Mouse (Mus musculus) embryonic facial prominence, embryonic 14.5 days (tissue): ENCODE results near the gene Gen1. TPM values are rescaled to one million over a fixed set of nuclear protein-coding genes. Genes with fewer than 3 reads are reported as not detected.

Experiments used
- ATAC-seq: fragments of 200-750 bp; cut with Nextera tagmentation; 2 replicates; pipeline ENCODE4 v1.8.0; 2017; ENCODE audit warnings: low read depth, moderate number of reproducible peaks, moderate TSS enrichment
- DNase-seq: peaks from one replicate; pipeline ENCODE4 v3.0.0-alpha.2; 2015; ENCODE audit warnings: low spot score
- H3K27ac ChIP-seq: fragments of 300-500 bp; sonication (generic); replicated peaks from 2 replicates; pipeline ENCODE4 v1.5.1; 2014; ENCODE audit warnings: low read depth, mild to moderate bottlenecking, low read length, moderate library complexity
- H3K27me3 ChIP-seq: fragments of 300-500 bp; sonication (generic); replicated peaks from 2 replicates; pipeline ENCODE4 v1.6.1; 2014; ENCODE audit warnings: low read length; ENCODE audit not compliant: control insufficient read depth, insufficient read depth
- H3K36me3 ChIP-seq: fragments of 300-500 bp; sonication (generic); 2 replicates; pipeline ENCODE4 v1.6.1; 2014; ENCODE audit warnings: low read length, mixed read lengths; ENCODE audit not compliant: control insufficient read depth, insufficient read depth
- H3K4me1 ChIP-seq: fragments of 300-500 bp; sonication (generic); 2 replicates; pipeline ENCODE4 v1.6.1; 2014; ENCODE audit warnings: antibody characterized with exemption, low read length; ENCODE audit not compliant: control insufficient read depth, insufficient read depth
- H3K4me2 ChIP-seq: fragments of 300-500 bp; sonication (generic); 2 replicates; pipeline ENCODE4 v1.6.1; 2014; ENCODE audit warnings: low read depth, mild to moderate bottlenecking, low read length, moderate library complexity, mixed read lengths
- H3K4me3 ChIP-seq: fragments of 300-500 bp; sonication (generic); 2 replicates; pipeline ENCODE4 v1.5.1; 2014; ENCODE audit warnings: low read depth, mild to moderate bottlenecking, low read length
- H3K9ac ChIP-seq: fragments of 300-500 bp; sonication (generic); 2 replicates; pipeline ENCODE4 v1.6.1; 2014; ENCODE audit warnings: low read depth, mild to moderate bottlenecking, low read length, moderate library complexity, mixed read lengths
- H3K9me3 ChIP-seq: fragments of 300-500 bp; sonication (generic); 2 replicates; pipeline ENCODE4 v1.6.1; 2016; ENCODE audit warnings: low read length; ENCODE audit not compliant: control insufficient read depth
- whole genome bisulfite sequencing: fragments of 180-500 bp; shearing (Covaris S2); extraction: QIAGEN DNeasy Blood & Tissue Kit; methylation state at CpG from one replicate; pipeline ENCODE4 v1.1.7; 2014; 5-methylcytosine and 5-hydroxymethylcytosine counted together
- polyA plus RNA-seq: library from polyadenylated mRNA; unstranded; fragments of >200 nt; fragmentation: Nextera tagmentation; extraction: Ambion mirVana; gene quantifications from 2 replicates; pipeline ENCODE4 v1.2.1, GENCODE M21; 2014

Gen1 gene
- polyA plus RNA-seq, 1 experiment from 2014 or later: 7.5 TPM

DNA sequence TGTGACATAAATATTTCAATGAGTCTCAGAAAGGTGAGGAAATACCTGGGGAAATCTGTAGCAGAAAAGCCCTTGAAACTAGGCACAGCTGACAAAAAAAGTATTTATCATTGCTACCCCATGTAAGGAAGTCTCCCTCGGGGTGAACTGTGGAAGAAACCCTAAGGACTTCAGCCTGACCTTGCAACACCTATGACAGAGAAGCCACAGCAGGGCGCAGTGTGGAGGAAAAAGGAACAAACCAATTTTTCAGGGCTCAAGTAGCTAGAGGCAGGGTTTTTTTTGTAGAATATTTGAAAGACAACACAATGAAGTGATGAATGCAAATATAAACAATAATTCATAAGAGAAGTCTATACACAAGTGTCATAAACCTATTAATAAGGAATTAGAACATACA, 29.6 kb downstream of the Gen1 start:
- WGBS: 70% methylated on average over 2 of the region's 2 CpGs
- no peak for DNase-seq

DNA sequence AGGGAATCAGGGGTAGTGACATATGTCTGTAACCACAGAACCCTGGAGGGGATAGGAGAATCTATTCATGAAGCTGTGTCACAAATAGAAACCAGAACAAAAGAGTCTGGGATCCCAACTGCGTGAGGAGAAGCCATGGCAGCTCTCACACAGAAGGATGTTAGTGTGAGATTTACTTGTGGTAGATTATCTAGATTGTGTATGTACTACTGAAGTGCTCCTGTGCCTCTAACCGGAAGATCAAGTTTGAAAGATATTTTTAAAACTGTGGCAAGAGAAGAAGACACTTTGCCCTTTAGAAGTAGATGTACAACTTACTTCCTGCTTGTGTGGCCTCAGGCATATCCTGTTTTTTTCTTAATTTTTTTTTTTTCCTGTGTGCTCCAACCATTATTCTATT, 35.3 kb downstream of the Gen1 start:
- Histone ChIP-seq H3K4me2 (no peak overlapping the region), H3K9ac (no peak overlapping the region), H3K4me1 (no peaks in the 10 kb centered on the region), H3K9me3 (no peaks in the 10 kb centered on the region), H3K27me3 (no peaks in the 10 kb centered on the region), H3K4me3 (no peak overlapping the region), H3K27ac (no peak overlapping the region), H3K36me3 (no peaks in the 10 kb centered on the region)
- DNase-seq: no peak
- ATAC-seq: no peak
- WGBS: 60% methylated on average over 2 of the region's 2 CpGs

More for the DNA sequence above, 29.6 kb downstream of the Gen1 start:
- Histone ChIP-seq H3K9ac (no peak overlapping the region), H3K4me1 (no peaks in the 10 kb centered on the region), H3K4me2 (no peak overlapping the region), H3K27me3 (no peaks in the 10 kb centered on the region), H3K9me3 (no peaks in the 10 kb centered on the region), H3K4me3 (no peak overlapping the region), H3K36me3 (0 out of 2 replicates have a peak, but pooled peaks cover 2% of the 10 kb centered on the region), H3K27ac (no peak overlapping the region)
- ATAC-seq: no peak

DNA sequence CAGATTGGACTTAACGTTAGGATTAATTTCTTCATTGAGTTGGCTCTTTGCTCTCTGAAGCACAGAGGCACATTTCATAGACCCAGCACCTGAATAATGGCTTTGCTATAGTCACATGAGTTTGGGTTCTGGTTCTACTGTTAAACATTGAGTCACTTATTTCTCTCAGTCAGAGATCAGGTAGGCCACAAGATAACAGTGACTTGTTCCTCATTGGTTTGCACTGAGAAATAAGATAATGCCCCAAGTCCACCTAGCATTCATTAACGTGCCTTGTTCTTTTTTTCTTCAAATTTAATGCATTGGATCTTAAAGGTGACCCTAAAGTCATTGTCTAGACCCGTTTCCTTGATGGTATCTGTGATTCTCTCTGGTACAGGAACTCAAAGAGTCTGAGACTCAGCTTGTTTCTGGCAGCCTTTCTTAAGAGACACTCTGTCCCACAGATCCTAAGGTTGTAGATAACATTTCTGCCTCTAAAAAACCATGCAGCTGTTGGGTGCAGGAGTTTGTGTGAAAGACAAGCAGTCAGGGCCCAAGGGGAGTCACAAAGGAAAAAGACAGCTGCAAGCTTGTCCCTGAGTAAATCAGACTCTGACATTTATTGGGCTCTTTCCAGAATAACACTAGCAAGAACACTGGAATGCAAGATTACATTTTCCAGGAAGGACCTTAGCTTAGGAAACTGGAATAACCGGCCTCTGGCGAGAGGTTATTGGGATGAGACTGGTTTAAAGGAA, 38.9 kb downstream of the Gen1 start:
- ATAC-seq (peak; percentile 45; the same call in 1 of the 2 replicates), DNase-seq (peak; percentile 79)
- H3K4me3 ChIP-seq: no peak overlapping the region
- no peaks in the 10 kb centered on the region for H3K27me3 ChIP-seq
- H3K9ac ChIP-seq: no peak overlapping the region
- H3K4me1 ChIP-seq: peaks cover 8% of the 10 kb centered on the region
- WGBS: 73% methylated on average over 5 of the region's 5 CpGs
- H3K4me2 ChIP-seq: no peak overlapping the region
- H3K27ac ChIP-seq: peak overlapping the region; percentile 44
- no peaks in the 10 kb centered on the region for H3K9me3 ChIP-seq
- no peaks in the 10 kb centered on the region for H3K36me3 ChIP-seq

DNA sequence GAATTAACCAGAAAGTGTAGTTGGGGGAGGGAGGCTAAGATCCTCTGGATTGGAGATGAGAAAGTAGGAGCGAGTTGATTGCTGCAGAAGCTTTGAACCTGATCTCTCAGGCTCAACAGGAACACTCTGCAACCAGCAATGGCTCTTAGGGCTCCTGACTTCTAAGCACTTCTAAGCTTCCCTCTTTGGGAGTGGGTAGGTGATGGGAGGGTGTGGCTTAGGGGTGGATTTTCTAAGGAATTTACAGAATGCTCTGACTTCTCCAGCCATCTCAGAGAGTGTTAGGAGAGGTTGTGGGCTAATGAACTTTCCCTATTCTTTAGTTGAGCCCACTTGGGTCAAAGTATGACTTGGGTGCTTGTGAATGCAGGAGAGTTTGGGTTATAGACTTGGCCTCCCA, 39.5 kb downstream of the Gen1 start:
- Histone ChIP-seq H3K9ac (no peak overlapping the region), H3K9me3 (no peaks in the 10 kb centered on the region), H3K27me3 (no peaks in the 10 kb centered on the region), H3K4me1 (peaks cover 9% of the 10 kb centered on the region), H3K36me3 (no peaks in the 10 kb centered on the region), H3K27ac (peak overlapping the region; percentile 44; the same call in 1 of the 2 replicates), H3K4me2 (no peak overlapping the region), H3K4me3 (no peak overlapping the region)
- WGBS: 44% methylated on average over 1 of the region's 1 CpGs
- no peak for ATAC-seq
- peak; percentile 20 for DNase-seq

DNA sequence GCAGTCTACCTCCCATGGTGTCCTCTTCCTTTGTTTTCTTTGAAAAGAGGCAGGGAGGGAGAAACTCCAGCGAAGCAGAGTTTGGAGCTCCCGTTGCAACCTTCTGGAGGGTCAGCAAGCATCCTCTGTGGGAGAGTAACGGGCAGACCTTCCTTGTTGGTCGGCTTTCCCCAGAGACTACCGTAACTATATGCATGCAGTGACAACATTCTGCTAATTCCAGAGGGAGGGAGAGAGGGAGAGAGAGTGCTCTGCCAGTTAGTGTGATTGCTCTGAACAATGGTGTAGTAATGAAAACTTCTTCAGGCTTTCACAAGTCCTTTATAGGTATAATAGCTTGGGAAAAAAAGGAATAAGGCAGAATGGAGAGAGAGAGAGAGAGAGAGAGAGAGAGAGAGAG, 40.9 kb downstream of the Gen1 start:
- no peak overlapping the region for H3K4me2 ChIP-seq
- H3K9me3 ChIP-seq: no peaks in the 10 kb centered on the region
- no peak overlapping the region for H3K4me3 ChIP-seq

DNA sequence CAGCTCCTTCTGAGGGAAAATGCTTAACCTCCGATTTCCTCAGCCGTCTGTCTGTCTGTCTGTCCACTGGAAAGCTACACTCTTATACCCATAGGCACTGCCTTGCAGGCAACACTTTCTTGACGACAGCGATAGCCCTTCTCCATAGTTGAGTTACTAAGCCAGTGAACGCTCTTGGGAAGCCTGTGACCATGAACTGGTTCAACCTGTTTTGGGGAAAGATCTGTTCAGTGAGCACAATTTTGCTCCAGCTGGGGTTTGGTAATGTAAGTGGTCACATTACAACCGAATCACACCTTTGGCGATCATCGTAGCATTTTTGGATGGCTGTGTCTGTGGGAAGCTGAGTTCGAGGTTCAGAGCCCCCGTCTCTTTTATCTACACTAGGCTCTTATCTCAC, 42.5 kb downstream of the Gen1 start:
- peak; percentile 73 for DNase-seq

More for the DNA sequence above, 40.9 kb downstream of the Gen1 start:
- Histone ChIP-seq H3K27me3 (no peaks in the 10 kb centered on the region), H3K27ac (no peak overlapping the region), H3K9ac (no peak overlapping the region), H3K4me1 (peaks cover 9% of the 10 kb centered on the region), H3K36me3 (no peaks in the 10 kb centered on the region)
- 9% methylated on average over 5 of the region's 5 CpGs for WGBS
- ATAC-seq (no peak), DNase-seq (peak; percentile 53)

DNA sequence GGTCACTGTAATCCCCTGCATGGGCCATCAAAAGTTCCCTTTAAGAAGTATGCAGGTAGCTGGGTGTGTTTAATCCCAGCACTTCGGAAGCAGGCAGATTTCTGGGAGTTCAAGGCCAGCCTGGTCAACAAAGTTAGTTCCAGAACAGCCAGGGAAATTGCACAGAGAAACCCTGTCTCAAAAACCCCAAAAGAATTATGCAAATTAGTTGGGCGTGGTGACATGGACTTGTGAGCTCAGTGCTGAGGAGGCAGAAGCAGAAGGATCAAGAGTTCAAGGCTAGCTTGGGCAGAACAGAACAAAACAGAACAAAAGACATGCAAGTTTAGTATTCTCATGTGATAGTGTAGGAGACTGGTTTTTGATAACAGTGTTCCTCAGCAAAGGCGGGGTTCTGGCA, 43.0 kb downstream of the Gen1 start:
- ATAC-seq (no peak), DNase-seq (no peak)
- no peak overlapping the region; the same call in 1 of the 2 replicates for H3K9ac ChIP-seq
- H3K4me2 ChIP-seq: no peak overlapping the region
- 64% methylated on average over 3 of the region's 3 CpGs for WGBS
- no peak overlapping the region for H3K4me3 ChIP-seq
- peak overlapping the region; percentile 82 for H3K27ac ChIP-seq
- H3K4me1 ChIP-seq: peaks cover 9% of the 10 kb centered on the region
- H3K27me3 ChIP-seq: no peaks in the 10 kb centered on the region
- H3K9me3 ChIP-seq: no peaks in the 10 kb centered on the region
- no peaks in the 10 kb centered on the region for H3K36me3 ChIP-seq

More for the DNA sequence above, 42.5 kb downstream of the Gen1 start:
- ATAC-seq: peak; percentile 30; the same call in 1 of the 2 replicates
- no peak overlapping the region for H3K4me2 ChIP-seq
- no peaks in the 10 kb centered on the region for H3K36me3 ChIP-seq
- no peaks in the 10 kb centered on the region for H3K9me3 ChIP-seq
- H3K27me3 ChIP-seq: no peaks in the 10 kb centered on the region
- no peak overlapping the region for H3K9ac ChIP-seq
- H3K27ac ChIP-seq: no peak overlapping the region
- 78% methylated on average over 10 of the region's 10 CpGs for WGBS
- H3K4me1 ChIP-seq: peaks cover 9% of the 10 kb centered on the region
- H3K4me3 ChIP-seq: no peak overlapping the region

DNA sequence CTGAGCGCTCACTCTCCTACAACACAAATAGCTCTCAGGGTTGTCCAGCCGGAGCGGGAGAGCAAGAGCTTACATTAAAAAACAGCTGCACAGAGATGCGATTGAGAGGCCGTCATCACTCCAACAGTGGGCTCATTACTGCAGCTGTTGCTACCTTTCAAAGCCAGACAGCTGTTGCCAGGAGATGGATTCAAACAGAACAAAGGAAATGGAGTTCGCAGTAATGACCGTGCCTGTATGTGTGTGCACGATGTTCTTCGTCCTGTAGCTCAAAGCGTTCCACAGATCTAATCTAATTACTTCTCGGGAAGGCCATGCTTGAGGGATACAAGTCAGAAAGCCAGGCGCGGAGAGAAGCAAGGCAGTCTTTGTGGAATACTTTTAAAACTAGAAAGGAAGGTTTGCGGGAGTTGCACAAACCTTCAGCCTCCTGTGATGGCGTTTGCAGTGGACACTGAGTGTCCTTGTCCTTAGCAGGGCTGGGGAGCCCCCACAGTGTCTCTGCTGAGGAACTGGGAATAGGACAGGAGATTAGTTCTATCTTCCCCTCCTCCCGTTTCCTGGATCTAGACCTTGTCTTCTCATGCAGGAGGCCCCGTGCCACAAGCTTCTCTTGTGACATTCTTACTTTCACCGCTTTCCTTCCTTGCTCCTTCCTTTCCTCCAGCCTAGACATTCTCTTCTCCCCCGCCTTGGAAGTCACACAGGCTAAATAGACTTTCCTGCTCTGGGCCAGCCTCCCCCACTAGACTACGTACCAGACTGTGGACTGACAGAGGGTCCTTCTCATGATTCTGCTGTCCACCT, 43.9 kb downstream of the Gen1 start:
- peak overlapping the region; percentile 82 for H3K27ac ChIP-seq
- H3K4me2 ChIP-seq: peak overlapping the region; percentile 19; the same call in 1 of the 2 replicates
- no peaks in the 10 kb centered on the region for H3K27me3 ChIP-seq
- DNase-seq (peak; percentile 91), ATAC-seq (peak; percentile 93)
- H3K9ac ChIP-seq: peak overlapping the region; percentile 25
- no peaks in the 10 kb centered on the region for H3K36me3 ChIP-seq
- WGBS: 42% methylated on average over 20 of the region's 20 CpGs
- peaks cover 9% of the 10 kb centered on the region for H3K4me1 ChIP-seq
- no peaks in the 10 kb centered on the region for H3K9me3 ChIP-seq
- no peak overlapping the region for H3K4me3 ChIP-seq
